16 mouse cellular contexts compared by ENCODE assay signal in genomic region chr9:79947973-79948372, GRCm38 (mm10).
DNase-seq lines count a peak whose midpoint lies in the region; ATAC-seq lines count a peak whose summit lies in the region.
"Had no signal": no experiment of that assay in that cellular context is flagged by ENCODE, and none has a peak within 500 bp of the region (broad histone marks: within the 10 kb centered on the region; RNA-seq: fewer than 3 reads in every experiment).

No protein-coding gene starts in this region.

- DNase-seq in heart, postnatal 25 days (ENCODE audit: low spot score), result no peak
- DNase-seq in c-Kit-positive CD71-positive TER-119-negative erythroid progenitor cells, embryonic 14.5 days (ENCODE audit: low read depth), result peak; percentile 68
- DNase-seq in urinary bladder, postnatal 36 days (ENCODE audit: low spot score in 2 of 2), result no peak
- DNase-seq: adrenal gland, adult 2 months; cerebellum, postnatal 10 days; kidney, adult 11 months; kidney, postnatal 10 days had no signal

- H3K27ac ChIP-seq in heart, embryonic 12.5 days (ENCODE audit: poor library complexity, severe bottlenecking), result 0 out of 2 replicates have a peak overlapping the region, but pooled peaks have one; percentile 33
- peak overlapping the region; percentile 51; the same call in 1 of the 2 replicates for H3K27ac ChIP-seq in liver, embryonic 12.5 days
- H3K27ac ChIP-seq in midbrain, embryonic 15.5 days, result no peak overlapping the region
- no peak overlapping the region for H3K27ac ChIP-seq in intestine, embryonic 15.5 days
- H3K27ac ChIP-seq: embryonic facial prominence, embryonic 13.5 days; hindbrain, postnatal 0 days; limb, embryonic 15.5 days had no signal

- no peak overlapping the region for H3K4me2 ChIP-seq in heart, embryonic 12.5 days
- H3K4me2 ChIP-seq in liver, embryonic 12.5 days, result peak overlapping the region; percentile 32
- H3K4me2 ChIP-seq in midbrain, embryonic 15.5 days, result no peak overlapping the region
- H3K4me2 ChIP-seq in intestine, embryonic 15.5 days (replicated peaks), result no peak overlapping the region
- H3K4me2 ChIP-seq: embryonic facial prominence, embryonic 13.5 days; limb, embryonic 15.5 days had no signal

- intact Hi-C loops in heart, postnatal 25 days (cut with DNase I), result no loop called here

- H3K36me3 ChIP-seq in heart, embryonic 12.5 days, result 0 out of 2 replicates have a peak, but pooled peaks cover 5% of the 10 kb centered on the region
- no peaks in the 10 kb centered on the region for H3K36me3 ChIP-seq in liver, embryonic 12.5 days
- no peaks in the 10 kb centered on the region for H3K36me3 ChIP-seq in midbrain, embryonic 15.5 days (replicated peaks)
- no peaks in the 10 kb centered on the region for H3K36me3 ChIP-seq in intestine, embryonic 15.5 days
- H3K36me3 ChIP-seq: embryonic facial prominence, embryonic 13.5 days; limb, embryonic 15.5 days had no signal

- no peaks in the 10 kb centered on the region for H3K27me3 ChIP-seq in heart, embryonic 12.5 days (replicated peaks)
- no peaks in the 10 kb centered on the region for H3K27me3 ChIP-seq in liver, embryonic 12.5 days (replicated peaks)
- no peaks in the 10 kb centered on the region for H3K27me3 ChIP-seq in midbrain, embryonic 15.5 days (replicated peaks)
- no peaks in the 10 kb centered on the region for H3K27me3 ChIP-seq in intestine, embryonic 15.5 days (replicated peaks)
- H3K27me3 ChIP-seq: embryonic facial prominence, embryonic 13.5 days; limb, embryonic 15.5 days had no signal

- peaks cover 57% of the 10 kb centered on the region for H3K4me1 ChIP-seq in heart, embryonic 12.5 days (replicated peaks)
- peaks cover 29% of the 10 kb centered on the region for H3K4me1 ChIP-seq in liver, embryonic 12.5 days
- no peaks in the 10 kb centered on the region for H3K4me1 ChIP-seq in midbrain, embryonic 15.5 days
- H3K4me1 ChIP-seq in intestine, embryonic 15.5 days (replicated peaks), result 0 out of 2 replicates have a peak, but pooled peaks cover 6% of the 10 kb centered on the region

- ATAC-seq in heart, embryonic 12.5 days (ENCODE audit: insufficient number of reproducible peaks, low FRiP score), result peak; percentile 45; the same call in 1 of the 2 replicates
- peak; percentile 95 for ATAC-seq in liver, embryonic 12.5 days
- peak; percentile 99 for ATAC-seq in megakaryocyte-erythroid progenitor cell, adult 5-6 weeks (replicated peaks; ENCODE audit: low FRiP score, low TSS enrichment, poor library complexity, severe bottlenecking)
- no peak for ATAC-seq in midbrain, embryonic 15.5 days (replicated peaks)
- no peak for ATAC-seq in intestine, embryonic 15.5 days
- ATAC-seq: hindbrain, postnatal 0 days; lung, postnatal 0 days had no signal

- H3K9me3 ChIP-seq in heart, embryonic 12.5 days (replicated peaks), result no peaks in the 10 kb centered on the region
- no peaks in the 10 kb centered on the region for H3K9me3 ChIP-seq in liver, embryonic 12.5 days (replicated peaks)
- no peaks in the 10 kb centered on the region for H3K9me3 ChIP-seq in midbrain, embryonic 15.5 days
- no peaks in the 10 kb centered on the region for H3K9me3 ChIP-seq in intestine, embryonic 15.5 days
- H3K9me3 ChIP-seq: embryonic facial prominence, embryonic 13.5 days; limb, embryonic 15.5 days had no signal

- WGBS in heart, embryonic 12.5 days, result 14% methylated on average over 2 of the region's 2 CpGs
- WGBS in liver, embryonic 12.5 days (ENCODE audit: insufficient replicate concordance), result 16% methylated on average over 2 of the region's 2 CpGs
- WGBS in midbrain, embryonic 15.5 days, result 92% methylated on average over 2 of the region's 2 CpGs
- 60% methylated on average over 2 of the region's 2 CpGs for WGBS in intestine, embryonic 15.5 days

- H3K4me3 ChIP-seq in heart, embryonic 12.5 days, result no peak overlapping the region
- no peak overlapping the region for H3K4me3 ChIP-seq in liver, embryonic 12.5 days
- no peak overlapping the region for H3K4me3 ChIP-seq in midbrain, embryonic 15.5 days
- H3K4me3 ChIP-seq in intestine, embryonic 15.5 days (replicated peaks), result no peak overlapping the region
- H3K4me3 ChIP-seq: embryonic facial prominence, embryonic 13.5 days; limb, embryonic 15.5 days had no signal

- no peak overlapping the region for H3K9ac ChIP-seq in heart, embryonic 12.5 days
- H3K9ac ChIP-seq in liver, embryonic 12.5 days, result no peak overlapping the region
- no peak overlapping the region for H3K9ac ChIP-seq in midbrain, embryonic 15.5 days
- H3K9ac ChIP-seq in intestine, embryonic 15.5 days, result no peak overlapping the region
- H3K9ac ChIP-seq: embryonic facial prominence, embryonic 13.5 days; limb, embryonic 15.5 days had no signal

Comparison
In these comparisons a context has a peak if more than half of its experiments do, and no peak if none do; other contexts are left out.
1. ATAC-seq: peak in heart, embryonic 12.5 days (single experiment), liver, embryonic 12.5 days (single experiment) and megakaryocyte-erythroid progenitor cell, adult 5-6 weeks (single experiment); none in midbrain, embryonic 15.5 days (single experiment) and intestine, embryonic 15.5 days (single experiment).
2. H3K27ac ChIP-seq: peak in heart, embryonic 12.5 days (single experiment) and liver, embryonic 12.5 days (single experiment); none in midbrain, embryonic 15.5 days (single experiment) and intestine, embryonic 15.5 days (single experiment).